Mouse (Mus musculus): ENCODE data around the gene Spc24.

Spc24 gene

DNA sequence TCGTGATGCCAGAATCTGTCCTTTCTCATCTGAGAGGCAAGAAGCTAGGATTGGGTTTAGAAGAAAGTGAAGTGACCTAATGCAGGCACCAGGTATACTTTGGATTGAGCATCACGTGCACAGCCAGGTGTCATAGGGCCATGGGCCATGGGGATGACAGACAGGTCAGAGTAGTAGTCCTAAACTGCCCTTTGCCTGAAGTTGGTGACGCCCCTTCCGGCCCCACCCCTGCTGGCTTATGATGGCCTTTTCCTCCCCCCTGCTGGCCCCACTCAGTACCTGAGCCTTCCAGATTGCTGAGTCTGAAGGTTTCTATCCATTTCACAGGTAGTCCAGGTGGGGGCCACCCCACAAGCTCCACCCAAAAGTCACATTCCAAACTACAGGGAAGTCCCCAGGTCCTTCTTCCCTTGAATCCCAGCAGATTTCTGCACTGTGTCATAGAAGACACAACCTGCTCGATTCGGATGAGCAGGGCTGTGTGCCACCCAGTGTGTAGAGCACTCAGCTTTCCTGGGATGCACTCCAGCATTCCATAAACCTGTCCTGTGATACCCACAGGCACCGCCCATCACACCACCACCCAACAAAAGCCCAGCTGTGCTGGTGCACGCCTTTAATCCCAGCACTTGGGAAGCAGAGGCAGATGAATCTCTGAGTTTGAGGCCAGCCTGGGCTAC is 53.4 kb downstream of the Spc24 start:
- no peak for DNase-seq

GRCm38 (mm10) chr9:21706085-21706484 is 54.0 kb downstream of the Spc24 start:
- no peak for DNase-seq
